Mouse (Mus musculus): ENCODE results near the gene G0s2.

DNA sequence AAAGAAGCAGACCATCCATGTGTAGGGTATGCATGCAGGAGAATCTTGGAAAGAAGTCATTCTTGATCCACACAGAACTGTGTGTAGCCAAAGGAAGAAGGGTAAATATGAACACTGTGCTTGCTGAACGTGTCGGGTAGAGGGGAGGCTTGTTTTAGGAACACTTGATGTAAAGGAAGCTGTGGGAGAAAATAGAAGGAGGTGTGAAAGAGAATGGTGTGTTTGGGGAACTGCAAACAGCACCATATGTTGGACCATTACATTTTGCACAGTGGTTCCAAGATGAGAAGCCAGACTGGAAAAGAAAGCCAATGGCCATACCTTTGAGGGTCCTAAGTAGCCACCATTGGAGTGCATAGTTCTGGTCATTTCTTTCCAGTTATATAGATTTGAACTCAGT, 23.0 kb downstream of the G0s2 start:
- no peak for TF ChIP-seq CTCF (IDR thresholded peaks at IDR 0.05; ENCODE audit: borderline replicate concordance, insufficient read depth, low read depth, low read length)
- TF ChIP-seq POLR2A (IDR thresholded peaks at IDR 0.05; ENCODE audit: borderline replicate concordance, insufficient read depth, low read length): no peak
